Mouse (Mus musculus): ENCODE results near the gene Myom1.

DNA sequence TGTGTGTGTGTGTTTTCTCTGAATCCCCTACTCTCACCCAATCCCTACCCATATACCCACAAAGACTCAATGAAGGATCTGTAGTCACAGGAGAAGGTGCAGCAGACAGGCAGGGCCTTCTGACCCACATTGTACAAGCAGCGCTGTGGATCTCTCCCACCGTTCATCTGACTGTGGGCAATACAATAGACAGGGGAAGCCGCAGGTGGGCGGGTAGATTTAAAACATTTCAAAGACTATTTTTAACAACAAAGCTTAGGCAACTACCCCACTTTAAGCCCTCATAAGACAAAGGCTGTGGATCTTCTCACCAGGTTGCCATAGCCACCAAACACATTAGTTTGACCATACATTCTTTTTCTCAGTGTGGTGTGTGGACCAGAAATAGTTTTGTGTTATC, 116.2 kb downstream of the Myom1 start:
- TF ChIP-seq CTCF (IDR thresholded peaks at IDR 0.05; ENCODE audit: extremely low read depth, insufficient read depth, insufficient read length, insufficient replicate concordance) = no peak
- no peak for TF ChIP-seq POLR2A (IDR thresholded peaks at IDR 0.05; ENCODE audit: low read depth, low read length)

All from spleen, adult 2 months (tissue).